Mouse (Mus musculus) heart, postnatal 0 days (tissue): ENCODE measurements around the gene Cdc42ep5.

Source experiments
- CTCF ChIP-seq: IDR thresholded peaks from 2 replicates; pipeline ENCODE4 v1.5.1; 2016; ENCODE audit warnings: antibody characterized with exemption, control low read depth, low read depth
- EP300 ChIP-seq: IDR thresholded peaks from 2 replicates; pipeline ENCODE4 v1.6.1; 2016; ENCODE audit warnings: antibody characterized with exemption, low read depth

DNA sequence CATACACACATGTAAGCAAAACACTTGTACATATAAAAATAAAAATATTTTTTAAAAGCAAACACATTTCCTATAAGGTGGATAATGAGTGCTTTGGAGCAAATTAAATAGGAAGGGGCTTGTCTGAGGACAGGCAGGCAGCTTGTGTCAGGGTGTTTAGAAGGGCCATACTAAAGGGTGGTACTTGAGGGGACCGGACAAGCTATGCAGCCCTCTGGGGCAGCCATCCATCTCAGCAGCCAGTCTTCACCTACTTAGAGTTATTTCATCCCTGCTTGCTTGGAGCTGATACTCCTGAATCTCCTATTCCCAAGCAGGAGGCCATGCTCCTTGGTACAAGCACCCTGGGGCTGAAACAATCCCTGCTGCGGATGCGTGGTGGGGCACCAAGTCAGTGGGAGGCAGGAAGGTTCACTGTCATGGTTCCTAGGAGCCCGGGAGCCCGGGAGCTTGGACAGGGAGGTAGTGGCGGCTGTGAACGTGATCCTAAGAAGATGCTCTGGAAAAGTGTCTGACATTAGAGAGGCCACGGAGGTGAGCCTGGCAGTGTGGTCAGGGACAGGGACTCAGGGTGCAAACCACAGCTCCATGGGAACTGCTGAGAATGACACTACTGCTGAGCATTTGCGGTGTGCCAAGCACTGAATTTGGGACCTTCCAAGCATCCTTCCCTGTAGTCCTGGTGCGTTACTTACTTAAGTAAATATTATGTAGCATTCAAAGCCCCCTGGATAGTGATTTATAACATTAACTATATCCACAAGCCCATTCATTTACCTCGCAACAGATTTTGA, 37.5 kb downstream of the Cdc42ep5 start:
- TF ChIP-seq CTCF, result no peak
- TF ChIP-seq EP300, result no peak
